Mouse (Mus musculus) brain, adult 2 months (tissue): ENCODE measurements around the gene Mxi1.
A peak's percentile ranks its signal among the peaks of the same experiment; 100 is the strongest.

ENCODE experiments used
- DNase-seq: peaks from one replicate; pipeline ENCODE4 v3.0.0; 2011; ENCODE audit warnings: low read depth, low spot score

The Mxi1 gene

DNA sequence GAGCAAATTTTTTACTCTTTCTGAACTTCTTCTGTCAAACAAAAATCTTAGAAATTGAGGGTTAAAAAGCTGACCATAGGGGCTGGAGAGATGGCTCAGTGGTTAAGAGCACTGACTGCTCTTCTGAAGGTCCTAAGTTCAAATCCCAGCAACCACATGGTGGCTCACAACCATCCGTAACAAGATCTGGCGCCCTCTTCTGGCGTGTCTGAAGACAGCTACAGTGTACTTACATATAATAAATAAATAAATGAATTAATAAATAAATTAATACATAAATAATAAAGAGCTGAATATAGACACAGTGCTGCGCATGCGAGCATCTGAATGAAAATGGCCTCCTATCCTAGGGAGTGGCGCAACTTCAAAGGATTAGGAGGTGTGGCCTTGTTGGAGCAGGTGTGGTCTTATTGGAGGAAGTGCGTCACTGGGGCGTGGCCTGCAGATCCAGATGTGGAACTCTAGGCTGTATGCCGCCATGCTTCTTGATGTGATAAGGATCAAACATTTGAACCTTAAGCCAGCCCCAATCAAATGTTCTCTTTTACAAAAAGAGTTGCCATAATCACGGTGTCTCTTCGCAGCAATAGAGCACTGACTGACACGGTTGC lies 12.2 kb downstream of the Mxi1 start:
- no peak for DNase-seq

DNA sequence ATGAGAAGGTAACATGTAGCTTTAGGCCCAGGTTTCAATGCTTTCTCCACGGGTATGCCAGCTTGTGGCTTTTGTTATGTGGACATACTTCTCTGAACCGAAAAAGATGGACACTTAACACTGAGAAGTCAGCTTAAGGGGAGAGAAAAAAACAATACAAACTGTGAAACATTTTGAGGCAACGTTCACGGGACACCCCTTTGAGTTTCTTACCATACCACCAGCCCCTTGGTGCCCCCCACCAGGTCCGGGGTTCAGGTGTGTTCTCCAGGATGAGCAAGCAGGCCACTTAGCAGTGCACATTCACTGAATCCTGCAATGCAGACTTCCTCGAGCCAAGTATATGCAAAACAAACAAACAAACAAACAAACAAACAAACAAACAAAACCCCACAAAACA lies 14.5 kb downstream of the Mxi1 start:
- no peak for DNase-seq

DNA sequence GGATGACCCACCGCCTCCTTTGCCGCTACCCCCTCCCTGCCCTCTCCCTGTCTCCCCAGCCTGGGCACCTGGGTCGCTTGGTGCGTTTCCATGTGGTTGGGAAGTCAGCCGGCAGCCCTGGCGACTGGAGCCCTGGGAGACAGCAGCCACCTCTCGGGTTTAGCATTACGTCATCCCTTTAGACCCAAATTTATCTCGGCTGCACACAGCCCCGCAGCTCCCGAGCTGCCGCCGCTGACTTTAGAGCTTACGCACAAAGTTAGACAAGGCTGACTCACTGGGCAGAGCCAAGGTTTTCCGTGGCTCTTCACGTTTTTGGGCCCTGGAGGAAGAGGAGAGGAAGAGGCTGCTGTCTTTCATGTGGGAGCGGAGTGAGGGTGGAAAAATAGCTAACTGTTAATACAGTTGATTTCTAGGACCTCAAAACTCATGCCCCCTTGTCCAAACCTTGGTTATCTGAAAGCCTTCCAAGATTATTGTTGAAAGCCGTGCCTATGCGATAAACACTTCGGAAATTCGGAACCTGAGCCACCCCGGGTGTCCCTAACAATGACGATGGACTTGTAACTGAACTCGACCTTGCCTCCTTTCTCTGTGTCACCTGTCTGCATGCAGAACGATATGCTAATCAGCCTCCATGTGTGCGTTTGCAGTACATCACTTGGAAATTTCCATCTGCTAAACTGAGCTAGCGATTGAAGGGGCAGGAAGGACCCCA lies 15.4 kb downstream of the Mxi1 start:
- DNase-seq = peak; percentile 96

DNA sequence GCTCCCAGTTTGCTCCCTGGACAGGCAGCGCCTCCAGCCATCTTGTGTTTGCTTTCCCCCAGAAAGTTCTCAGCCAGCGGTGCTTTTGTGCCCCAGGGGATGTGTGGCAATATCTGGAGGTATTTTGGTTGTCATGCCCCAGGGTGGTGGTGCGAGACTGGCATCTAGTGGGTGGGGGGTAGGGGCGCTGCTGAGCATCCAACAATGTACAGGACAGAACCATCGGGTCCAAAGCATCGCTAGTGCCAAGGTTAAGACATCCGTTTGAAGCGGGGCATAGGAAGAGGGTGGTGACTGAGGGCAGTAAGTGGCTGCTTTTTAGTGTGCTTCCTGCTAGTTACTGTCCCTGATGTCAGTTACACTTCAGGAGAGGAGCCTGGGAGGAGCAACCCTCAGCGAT lies 17.8 kb downstream of the Mxi1 start:
- no peak for DNase-seq

DNA sequence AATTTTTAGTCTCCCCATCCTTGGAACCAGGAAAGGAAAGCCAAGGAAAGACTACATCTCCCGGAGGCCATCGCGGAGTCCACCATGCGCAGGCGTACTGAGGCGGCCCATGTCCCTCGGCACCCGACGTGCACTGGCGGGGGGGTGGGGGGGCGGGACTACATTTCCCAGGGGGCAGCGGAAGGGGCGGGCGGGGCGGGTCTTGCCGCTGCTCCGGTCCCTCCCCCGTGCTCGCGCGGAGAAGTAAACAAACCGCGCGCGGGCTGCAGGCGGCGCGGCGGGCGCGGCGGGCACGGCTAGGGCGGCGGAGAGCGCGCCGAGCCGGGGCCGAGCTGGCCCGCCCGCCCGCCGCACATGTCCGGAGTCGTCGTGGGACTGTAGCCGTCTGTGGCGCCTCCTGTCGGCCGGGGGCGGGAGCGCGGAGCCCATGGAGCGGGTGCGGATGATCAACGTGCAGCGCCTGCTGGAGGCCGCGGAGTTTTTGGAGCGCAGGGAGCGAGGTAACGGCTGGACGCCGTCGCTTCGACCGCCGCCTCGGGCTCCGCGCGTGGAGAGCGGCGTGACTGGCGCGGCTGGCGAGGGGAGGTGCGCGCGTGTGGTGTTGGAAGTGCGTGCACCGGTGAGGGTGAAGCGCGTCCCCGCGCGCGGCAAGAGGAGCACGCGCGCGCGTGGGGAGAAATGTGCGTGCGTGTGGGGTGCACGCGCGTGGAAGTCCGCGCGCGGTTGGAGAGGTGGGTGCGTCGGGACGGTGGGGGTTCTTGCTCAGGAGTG lies 19.1 kb downstream of the Mxi1 start:
- peak; percentile 98 for DNase-seq

DNA sequence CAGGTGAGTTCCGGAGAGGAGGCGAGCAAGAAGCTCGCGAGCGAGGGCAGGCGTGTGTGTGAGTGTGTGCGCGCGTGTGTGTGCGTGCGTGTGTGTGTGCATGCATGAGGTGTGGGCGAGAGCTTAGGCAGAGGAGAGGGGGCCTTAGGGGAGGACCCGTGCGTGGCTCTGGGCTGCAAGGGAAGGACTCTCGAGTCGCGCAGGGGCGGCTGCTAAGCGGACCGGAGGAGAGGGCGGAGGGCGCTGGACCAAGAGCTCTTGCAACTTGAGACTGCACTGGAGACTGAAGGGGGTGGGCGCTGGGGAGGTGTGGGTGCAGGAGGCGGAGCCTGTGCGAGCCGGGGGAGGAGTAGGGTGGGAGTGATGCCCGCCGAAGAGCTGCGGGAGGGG lies 19.7 kb downstream of the Mxi1 start:
- DNase-seq = peak; percentile 84

DNA sequence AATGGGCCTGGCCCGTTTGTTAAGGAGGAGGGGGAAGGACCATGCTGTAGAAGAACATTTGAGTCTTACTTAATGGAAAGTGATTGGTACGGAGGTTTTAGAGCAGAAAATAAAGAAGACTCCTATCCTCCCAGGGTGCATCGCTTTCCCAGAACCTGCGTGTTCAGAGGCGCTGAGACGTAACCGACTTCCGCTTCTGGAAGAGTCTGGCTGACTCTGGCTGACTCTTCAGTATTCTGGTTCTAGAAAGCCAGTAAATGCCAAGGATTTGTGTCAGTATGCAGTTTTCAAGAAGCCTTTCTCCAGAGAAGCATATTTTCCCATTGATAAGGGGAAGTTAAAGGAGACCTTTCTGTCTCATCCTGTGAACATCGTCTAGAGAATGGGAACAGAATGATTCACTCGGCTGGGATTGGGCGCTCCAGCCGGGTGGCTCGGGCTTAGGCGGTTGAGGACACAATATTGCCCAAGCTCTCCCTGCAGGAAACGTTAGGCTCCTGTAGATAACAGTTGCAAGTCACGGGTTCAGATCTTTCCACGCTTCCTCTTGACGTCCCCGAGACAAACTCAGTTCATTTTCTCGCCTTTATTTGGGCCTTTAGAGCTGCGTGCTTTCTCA lies 21.7 kb downstream of the Mxi1 start:
- no peak for DNase-seq

DNA sequence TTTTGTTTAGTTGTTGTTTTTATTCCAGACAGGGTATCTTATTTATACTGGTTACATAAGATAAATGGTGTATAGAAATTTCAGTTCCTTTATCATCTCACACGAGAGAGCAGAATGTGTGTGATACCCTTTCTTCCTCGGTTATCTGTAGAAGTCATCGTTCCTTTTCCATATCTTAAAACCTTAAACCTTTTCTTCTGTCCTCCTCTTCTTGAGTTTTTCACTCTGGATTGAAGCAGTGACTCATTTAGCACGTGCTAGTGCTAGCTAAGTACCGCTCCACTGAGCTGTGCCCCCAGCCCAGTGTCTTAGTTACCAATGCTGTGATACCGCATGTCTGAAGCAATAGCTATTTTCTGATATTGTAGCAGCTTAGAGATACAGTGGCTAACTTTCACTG lies 23.4 kb downstream of the Mxi1 start:
- DNase-seq = no peak

DNA sequence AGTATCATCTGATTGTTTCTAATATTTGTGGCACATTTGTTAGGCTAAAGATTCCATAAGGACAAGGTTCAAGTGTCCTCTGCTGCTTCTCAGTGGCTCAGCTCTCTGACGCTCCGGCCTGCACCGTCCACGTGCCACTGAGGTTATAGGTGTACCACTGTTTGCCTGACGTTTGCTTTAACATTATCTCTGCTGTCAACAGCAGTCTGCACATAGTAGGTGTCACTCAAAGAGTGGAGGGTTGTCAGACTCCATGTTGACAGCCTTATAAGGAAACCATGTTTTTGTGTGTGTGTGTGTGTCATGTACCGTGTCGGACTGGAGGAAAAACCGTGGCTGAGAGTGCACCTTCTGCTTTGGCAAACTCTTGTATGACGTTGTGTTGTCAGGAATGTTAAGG lies 24.9 kb downstream of the Mxi1 start:
- DNase-seq = no peak

DNA sequence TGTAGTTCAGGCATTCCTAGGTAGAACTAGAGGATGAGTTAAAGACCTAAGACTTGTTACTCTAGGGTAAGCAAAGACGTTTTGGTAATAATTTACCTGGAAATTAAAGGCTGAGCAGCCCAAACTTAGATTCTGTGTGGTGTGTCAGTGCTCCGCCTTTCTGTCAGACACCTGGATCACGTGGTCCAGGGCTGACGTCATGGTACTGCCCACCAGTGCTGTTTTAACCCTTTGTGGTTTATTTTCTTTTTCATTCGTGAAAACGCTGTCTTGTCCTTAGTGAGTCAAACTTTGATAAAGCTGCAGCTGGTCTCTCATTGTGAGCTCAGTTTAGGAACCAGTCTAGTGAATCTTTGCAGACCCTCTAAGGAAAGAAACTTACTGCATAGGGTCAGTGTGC lies 30.1 kb downstream of the Mxi1 start:
- DNase-seq = no peak

DNA sequence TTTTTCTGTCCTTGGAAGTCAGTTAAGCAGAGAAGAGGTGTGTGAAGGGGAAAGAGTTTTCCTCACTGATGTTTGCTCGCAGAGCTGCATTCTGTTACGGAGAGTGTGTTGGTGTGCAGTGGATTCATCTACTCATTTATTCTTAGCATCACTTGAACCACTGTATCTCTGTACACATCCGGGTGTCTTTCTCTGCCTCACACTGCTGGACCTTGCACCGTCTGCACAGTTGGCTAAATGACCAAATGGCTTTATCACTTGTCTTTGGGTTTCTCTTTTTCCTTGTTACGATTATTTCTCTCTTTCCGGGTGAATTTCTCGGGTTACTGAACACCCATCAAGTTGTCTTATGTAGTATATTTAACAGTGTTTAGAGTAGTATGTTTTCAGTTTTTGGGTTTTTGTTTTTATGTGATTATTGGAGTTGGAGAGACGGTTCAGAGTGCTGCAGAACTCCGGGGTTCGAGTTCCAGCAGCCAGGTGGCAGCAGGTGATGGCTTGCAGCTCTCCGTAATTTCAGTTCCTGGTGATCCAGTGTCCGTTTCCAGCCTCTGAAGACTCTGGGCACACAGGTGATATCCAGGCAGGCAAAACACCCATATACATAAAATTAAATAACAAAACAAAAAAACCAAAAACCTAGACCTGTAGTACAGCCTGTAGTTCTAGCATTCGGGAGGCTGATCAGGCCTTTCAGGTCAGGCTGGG lies 33.0 kb downstream of the Mxi1 start:
- peak; percentile 58 for DNase-seq

DNA sequence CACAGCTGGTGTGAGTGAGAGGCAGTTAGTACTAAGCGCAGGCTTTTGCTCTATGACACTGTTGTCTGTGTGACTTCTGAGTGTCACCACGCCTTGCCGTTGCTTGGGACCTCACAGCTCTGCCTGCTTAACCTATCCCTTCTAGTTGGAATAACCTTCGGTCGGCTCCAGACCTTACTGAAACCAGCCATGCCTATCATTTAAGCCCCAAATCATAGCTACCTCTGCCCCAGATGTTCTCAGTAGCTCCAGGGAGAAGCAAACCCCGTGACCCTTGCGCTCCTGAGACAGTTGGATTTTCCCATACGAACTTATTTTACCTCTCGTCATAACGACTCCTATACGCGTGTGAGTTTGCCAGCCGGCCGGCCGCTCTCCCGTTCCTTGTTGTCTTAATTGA lies 33.7 kb downstream of the Mxi1 start:
- no peak for DNase-seq

DNA sequence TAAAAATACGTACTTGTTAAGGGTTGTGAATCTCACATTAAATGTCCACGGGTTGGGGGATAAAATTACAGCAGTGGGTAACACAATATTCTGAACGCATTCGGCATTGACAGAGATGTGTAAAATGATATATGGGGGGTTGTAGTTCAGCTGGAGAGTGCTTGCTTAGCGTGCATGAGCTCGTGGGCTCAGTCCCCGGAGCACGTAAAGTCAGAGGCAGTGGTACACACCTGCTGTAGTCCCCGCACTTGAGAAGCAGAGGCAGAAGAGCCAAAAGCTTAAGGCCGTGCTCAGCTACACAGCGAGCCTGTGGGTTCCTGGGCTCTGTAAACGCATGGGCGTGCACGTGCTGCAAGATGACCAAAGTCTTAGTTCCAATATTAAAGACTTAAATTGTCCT lies 35.4 kb downstream of the Mxi1 start:
- DNase-seq = no peak

DNA sequence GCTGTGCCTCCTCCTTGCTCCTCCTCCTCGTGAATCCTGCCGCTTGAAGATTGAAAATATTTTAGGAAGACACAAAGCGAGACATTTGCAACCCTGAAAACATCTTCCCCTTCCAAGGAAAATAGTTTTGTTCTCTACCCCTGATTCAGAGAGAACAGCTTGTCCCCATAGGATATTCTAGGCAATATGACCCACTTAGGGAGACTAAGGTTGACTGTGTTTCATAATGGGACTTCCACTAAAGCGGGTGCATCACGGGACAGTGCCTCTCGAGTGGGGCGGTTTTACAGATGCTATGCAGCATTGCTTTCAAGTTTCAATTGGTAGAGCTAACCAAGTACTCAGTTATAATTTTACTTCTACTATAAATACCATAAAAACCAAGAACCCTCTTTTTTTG lies 43.5 kb downstream of the Mxi1 start:
- DNase-seq = peak; percentile 86

DNA sequence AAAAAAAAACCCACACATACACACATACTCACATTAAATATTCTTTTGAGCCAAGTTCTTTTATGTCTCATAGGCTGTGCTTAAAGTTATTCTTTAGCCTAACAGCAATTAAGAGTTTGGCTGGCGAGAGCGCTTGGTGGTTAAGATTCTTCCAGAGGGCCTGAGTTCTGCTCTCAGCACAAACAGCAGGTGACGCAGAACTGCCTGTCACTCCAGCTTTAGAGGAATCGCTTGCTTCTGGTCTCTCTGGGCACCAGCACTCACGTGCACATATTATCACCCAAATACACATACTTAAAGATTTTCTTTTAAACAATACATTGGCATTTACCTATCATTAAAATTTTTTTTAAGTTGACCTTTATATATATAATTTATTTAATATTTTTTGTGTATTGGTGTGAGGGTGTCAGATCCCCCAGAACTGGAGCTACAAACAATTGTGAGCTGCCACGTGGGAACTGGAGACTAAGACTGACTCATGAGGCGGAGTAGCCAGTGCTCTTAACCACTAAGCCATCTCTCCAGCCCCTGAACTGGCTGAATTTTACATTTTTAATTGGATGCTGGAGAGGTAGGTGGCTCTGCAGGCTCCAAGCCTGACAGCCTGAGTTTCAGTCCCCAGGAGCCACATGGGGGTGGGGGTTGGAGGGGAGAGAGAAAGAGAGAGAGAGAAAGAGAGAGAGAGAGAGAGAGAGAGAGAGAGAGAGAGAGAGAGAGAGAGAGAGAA lies 44.1 kb downstream of the Mxi1 start:
- DNase-seq = peak; percentile 72

DNA sequence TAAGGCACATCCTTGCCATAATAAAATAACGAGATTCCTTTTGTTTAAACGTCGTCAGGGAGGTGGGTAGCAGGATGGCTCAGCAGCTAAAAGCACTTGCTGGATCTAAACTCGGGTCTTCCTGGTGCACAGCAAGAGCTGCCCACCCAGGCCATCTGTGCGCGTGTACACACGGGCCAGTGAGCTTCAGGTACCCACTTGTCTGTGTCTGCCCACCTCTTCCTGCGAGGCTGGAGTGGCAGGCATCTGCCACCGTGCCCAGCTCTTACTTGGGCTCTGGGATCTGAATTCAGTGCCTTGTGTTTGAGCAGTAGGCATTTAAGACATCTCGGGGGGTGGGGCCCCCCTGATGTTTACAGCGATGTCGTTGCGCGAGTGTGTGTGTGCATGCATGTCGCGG lies 44.7 kb downstream of the Mxi1 start:
- peak; percentile 84 for DNase-seq

DNA sequence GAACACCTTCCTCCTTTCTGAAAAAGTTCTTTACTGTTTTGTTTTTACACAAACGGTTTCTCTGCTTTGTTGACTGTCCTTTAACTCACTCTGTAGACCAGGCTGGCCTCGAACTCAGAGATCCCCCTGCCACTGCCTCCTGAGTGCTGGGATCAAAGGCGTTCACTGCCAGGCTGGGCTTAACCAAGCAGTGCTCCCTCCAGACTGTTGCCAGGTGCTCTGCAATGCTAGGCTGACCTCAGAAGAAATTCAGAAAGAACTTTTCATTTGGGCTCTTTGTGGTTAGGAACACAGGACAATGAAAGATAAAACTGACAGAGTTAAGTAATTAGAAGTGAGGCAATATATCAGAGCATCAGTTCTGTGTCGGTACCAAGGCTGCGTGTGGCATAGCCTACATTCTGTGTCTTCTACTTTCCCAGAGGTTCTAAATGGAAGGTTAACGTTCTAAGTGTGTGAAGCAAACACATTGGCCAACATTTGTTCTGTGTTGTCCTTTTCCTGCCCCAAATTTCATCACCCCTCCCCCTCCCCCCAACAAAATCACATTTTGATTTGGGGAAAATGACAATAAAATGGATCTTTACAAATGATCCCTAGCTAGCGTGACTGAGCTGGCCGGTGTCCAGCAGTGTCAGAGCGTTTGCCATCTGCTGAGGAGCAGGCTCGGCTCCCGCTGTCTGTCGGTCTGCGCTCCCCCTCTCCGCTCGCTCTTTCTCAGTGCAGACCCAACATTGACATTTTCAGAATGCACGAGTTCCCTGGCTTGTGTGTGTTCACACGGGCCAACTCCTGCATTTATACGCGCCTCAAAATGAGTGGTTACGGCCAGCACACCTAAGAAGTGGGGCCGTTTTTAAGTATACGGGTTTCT lies 49.1 kb downstream of the Mxi1 start:
- DNase-seq = peak; percentile 91

DNA sequence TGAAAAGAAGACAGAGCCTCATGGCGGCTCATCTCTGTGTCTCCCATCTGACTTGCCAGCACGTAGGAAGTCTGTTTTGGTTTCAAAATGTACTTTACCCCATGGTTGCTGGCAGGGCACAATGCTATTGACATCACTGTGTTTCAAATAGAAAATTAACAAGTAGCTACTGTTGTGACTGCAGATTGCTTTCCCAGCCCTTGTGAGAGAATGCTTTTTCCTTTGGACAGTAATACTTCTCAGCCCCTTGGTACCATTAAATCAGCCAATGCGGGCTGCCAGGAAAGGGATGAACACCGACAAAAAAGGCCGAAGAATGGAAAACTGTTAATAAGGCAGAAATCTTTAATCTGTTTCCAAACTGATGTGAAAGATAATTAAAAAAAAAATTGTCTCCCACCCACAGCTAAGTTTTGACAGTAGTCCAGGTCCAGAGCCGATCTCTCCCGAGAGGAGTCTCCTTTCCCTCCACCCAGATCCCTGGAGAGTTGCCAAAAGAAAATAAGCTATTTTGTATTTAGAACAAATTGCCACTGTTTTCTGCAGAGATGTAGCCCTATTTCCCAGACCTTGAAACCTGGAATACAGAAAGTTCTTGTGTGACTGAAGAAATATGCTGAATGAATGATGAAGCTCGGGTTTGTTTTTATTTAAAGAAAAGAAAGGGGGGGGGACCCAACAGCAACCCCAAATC lies 50.1 kb downstream of the Mxi1 start:
- DNase-seq = peak; percentile 91

DNA sequence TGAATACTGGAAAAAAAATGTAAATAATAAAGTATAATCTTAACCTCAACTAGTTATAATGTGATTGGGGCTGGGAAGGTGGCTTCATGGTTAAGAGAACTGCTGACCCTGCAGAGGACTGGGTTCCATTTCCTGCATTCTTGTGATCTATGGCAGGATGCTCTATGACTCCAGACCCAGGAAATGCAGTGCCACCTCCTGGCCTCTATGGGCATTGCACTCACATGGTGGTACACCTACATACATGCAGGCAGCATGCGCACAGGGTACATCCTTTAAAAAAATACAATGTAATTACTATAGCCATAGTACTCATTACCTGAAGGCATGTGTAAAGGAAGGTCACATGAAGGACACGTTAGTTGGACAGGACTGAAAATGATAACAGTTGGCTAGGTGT lies 52.6 kb downstream of the Mxi1 start:
- DNase-seq = peak; percentile 53

DNA sequence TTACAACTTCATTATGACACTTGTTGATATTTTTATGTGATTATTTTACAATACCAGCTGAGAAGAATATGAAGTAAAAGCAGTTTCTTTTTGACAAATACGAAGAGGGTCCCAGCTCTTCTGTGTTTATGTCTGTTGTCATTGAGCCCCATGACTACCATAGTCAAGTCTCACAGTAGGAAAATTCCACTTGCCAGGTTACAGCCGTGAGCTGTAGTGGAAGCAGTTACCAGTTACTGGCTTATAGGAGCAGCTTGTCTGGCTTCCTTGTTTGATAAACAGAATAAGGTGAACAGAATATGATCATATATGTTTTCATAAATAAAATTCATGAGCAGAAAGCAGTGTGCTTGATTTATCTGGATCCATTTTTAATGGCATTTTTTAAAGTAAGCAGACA lies 54.2 kb downstream of the Mxi1 start:
- no peak for DNase-seq
